Mouse (Mus musculus) layer of hippocampus, adult 11-12 months (tissue): Measurements from ENCODE around the gene Gm20390.
"Not testable (repeated sequence)": the region's sequence is repeated elsewhere in the genome, so short reads cannot be mapped to it uniquely, and the experiment has no call there.

Experiments used
- DNase-seq: peaks from one replicate; pipeline ENCODE4 v3.0.0; 2022; ENCODE audit warnings: low spot score

Gm20390 gene

DNA sequence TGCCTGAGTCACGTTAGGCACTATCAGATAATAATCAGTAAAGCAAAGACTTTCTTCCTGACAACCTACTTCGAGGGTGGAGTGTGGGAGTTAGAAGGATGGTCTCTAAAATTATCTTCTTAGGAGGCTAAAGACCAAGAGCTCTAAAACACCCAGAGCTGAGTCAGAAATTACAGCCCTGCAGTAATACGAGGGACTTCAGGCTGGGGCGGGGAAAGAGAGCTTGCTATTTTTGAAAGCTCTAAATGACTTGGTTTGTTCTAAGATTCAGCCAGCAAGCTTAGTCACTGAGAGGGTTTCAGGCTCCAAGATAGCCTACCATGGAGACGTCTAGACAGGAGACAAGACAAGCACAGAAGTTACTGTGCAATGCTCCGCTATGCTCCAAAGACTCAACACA lies 2.7 kb downstream of the Gm20390 start:
- no peak for DNase-seq

DNA sequence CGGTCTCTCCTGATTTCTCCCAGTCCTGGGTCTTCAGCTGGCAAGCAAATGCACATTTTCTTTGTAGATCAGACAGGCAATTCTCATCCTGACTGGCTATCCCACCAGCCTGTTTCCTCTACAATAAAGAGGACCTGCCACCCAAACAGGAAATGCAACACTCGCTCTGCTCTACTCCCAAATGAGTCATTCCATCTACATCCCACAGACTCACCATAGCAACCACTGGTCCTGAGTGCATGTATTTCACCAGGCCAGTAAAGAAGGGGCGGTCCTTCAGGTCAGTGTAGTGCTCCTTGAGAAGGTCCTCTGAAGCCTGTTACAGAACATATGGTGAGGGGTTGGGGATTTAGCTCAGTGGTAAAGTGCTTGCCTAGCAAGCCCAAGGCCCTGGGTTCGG lies 5.1 kb downstream of the Gm20390 start:
- DNase-seq, result no peak

DNA sequence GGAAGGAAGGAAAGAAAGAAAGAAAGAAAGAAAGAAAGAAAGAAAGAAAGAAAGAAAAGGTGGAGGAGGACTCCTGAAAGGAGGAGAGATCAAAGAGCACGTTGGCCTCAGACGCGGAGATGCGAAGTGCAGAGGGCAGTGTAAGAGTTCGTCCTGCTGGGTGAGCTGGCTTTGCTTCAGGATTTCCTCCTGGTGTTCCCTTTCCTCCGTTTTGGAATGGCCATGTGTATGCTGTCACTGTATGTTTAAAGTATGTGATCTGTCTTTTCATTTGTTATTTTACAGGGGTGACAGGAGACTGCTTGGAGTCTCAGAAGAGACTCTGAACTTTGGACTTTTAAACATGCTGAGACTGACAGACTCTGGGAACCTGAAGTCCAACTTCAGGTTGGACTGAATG lies 6.6 kb downstream of the Gm20390 start:
- DNase-seq, result no peak

DNA sequence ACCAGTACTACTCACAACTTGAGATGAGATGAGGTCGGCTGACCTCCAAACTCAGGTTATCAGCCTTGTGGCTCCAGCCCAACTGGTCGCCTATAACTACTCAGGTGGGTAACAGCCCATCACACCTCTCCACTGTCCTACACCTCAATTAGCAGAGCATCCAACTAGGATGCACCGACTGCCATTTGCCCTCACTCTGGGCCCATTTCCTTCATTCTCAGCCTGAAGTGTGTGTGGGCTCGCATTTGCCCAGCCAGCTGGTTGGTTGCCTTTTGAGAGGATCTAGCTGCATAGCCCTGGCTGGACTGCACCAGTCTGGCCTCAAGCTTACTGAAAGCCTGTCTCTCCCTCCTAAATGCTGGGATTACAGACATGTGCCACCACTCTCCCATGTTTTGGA lies 10.3 kb downstream of the Gm20390 start:
- DNase-seq, result no peak

DNA sequence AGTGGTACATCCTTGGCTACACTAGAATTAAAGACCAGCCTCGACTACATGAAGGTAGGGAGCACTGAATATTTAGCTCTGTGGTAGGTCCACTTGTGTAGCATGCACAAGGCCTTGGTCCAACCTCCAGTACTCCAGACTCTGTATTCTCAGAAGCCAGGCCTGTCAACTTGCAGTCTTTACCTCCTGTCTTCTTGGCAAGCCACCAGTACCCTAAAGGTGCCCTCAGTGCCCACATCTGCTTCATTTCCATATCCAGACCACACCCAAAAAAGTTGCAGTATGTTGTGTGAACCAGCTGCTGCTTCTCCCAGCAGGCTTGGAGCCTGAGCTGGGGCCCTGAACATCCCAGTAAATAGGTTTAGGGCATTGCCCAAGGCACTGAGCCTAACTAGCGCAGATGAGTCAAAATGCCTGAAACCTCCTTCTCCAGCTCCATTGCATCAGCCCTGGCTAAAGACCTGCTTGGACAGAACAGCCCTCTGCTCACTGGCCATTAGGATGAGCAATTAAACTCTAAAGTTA lies 11.0 kb downstream of the Gm20390 start:
- DNase-seq, result no peak

DNA sequence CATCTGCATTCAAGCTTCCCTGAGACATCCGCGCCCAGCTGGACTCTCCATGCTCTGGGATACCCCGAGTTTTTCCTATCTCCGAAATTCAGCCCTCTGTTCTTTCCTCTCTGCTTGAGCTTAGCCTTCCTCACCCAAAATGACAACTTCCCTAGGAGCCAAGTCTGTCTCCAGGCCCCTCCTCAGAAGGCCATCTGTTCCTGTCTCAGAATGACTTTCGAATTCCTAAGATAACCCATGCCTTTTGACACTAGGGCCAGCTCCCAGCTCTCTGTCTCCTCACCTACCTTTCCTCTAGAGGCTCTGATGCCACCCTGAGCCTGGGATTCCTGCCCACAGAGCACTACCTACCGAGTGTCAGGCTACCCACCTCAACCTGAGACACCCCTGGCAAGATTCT lies 11.9 kb downstream of the Gm20390 start, which contains the start of gene Nme2:
Gene Nme2, minus strand, starts transcription at position 101 of the 400 bp plus-strand sequence.
- no peak for DNase-seq

DNA sequence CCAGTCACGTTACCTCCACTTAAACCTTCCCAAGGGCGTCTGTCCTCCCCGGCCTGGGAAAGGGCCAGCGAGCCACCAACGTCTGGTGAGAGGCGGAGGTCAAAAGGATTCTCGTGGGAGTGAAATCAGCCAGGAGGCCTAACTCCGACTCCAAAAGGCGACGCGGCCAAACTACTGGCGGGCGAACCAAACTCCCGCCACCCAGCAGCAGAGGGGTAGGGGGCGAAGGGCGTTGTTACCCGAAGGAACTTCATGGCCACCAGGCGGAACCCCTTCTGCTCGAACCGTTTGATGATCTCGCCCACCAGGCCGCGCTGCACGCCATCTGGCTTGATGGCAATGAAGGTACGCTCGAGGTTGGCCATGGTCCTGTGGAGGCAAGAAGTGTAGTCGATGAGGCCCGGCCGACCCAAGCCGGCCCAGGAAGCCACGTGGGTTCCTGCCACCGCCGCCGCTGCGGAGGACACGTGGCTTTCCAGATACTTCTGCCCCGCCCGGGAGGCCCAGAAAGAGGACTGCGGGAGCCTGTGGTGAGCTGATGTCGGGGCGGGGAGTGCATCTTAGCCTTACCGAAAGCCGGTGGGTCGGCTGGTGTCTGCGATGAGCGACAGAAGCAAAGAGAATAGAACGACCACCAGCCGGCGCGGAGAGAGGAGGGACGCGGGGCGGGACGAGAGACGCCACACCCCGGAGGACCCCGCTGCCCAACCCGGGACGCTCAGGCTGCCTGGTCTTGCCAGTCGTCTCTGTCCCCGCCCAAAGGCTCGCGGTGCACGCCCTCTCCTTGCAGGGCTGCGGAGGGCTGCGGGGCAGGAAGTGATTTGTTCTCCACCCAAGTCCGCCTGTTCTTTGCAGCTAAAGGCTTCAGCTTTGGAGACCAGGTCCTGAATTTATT lies 12.6 kb downstream of the Gm20390 start:
- DNase-seq, result peak; percentile 89

DNA sequence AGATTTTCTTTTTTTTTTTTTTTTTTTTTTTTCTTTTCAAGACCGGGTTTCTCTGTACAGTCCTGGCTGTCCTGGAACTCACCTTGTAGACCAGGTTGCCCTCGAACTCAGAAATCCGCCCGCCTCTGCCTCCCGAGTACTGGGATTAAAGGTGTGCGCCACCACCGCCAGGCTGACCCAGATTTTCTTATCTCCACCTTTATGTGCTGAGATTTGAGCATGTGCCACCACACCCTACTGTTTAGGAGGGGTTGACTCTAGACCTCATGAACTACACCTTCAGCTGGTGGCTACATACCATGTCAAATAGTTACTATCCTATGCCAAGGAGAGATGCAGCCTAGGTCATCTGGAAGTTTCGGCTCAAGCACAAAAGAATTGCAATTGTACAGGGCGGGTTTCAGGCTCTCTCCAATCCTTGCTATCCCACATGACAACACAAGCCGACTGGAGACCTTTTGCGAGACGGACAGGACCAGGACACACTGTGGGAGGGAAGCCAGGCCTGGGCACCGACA lies 13.3 kb downstream of the Gm20390 start:
- DNase-seq, result no peak

DNA sequence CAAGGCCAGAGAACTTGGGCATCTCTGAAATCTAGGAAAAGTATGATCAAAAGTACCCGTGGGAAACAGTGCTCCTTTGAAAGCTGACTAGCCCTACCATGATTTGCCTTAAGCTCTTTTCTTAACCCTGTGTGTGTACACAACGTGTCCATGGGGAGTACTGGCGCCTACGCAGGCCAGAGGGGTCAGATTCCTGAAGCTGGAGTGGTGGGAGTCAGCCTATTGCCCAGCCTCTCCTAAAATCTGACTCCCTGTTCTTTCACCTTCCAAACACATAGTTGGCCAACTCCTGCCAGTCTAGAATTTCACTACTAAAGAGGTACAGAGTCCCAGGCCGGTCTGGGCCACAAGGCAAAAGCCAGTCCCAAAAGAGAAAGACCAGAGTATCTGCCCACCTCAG lies 15.7 kb downstream of the Gm20390 start:
- no peak for DNase-seq

DNA sequence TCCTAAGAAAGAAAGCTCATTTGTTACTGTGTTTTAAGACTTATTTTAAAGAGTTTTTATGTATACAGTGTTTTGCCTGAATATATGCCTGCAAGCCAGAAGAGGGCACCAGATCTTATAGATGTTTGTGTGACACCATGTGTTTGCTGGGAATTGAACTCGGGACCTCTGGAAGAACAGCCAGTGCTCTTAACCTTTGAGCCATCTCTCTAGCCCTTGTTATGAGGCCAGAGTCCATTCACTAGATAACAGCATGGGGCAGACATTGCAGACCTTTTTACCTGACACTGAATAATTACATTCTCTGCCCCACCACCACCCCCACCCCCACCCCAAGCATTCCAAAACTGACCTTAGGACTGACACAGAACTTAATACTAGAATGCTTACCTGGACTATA lies 18.0 kb downstream of the Gm20390 start:
- DNase-seq, result no peak

DNA sequence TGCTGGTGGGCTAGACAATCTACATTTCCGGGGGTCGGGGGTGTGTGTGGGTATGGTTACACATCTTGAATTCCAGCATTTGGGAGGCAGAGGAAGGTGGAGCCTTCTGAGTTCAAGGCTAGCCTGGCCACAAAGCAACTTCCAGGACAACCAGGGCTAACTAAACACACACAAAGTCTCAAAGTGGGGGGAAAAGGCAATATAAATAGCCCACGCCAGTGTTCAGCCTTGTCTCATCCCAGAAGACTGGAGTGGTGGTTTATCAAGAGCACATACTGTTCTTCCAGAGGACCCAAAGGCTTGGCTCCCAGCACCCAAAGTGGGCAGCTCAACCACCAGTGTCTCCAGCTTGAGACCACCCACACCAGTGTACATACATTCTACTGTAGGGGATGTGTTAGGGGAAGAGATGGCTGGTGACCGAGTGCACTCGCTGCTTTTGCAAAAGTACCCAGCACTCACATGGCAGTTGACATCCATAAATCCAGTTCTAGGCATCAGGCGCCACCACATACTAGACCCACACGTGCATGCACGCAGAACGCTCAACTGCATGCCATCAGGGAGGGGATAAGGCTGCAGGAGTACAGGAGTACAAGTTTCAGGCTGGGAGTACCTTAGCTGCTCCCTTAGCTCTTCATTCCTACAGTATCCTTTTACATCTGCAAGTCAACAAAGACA lies 19.1 kb downstream of the Gm20390 start:
- no peak for DNase-seq

DNA sequence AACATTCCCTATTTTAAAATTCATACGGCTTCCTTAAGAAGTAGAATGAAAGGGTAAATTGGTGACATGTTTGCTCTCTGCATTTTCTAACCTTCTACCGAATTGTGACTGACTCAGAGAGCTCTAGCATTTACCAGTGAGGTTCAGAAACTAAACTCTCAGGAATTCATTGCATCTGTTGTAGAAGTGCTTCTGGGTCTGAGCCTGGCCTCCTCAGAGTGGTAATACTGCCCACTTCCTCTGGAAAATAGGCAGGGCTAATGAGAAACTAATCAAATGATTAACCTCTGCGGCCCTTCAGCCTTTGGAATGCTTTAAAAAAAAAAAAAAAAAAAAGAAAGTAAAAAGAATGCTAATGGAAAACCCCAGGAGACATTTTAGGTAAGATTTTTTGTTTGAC lies 23.1 kb downstream of the Gm20390 start:
- DNase-seq, result no peak

DNA sequence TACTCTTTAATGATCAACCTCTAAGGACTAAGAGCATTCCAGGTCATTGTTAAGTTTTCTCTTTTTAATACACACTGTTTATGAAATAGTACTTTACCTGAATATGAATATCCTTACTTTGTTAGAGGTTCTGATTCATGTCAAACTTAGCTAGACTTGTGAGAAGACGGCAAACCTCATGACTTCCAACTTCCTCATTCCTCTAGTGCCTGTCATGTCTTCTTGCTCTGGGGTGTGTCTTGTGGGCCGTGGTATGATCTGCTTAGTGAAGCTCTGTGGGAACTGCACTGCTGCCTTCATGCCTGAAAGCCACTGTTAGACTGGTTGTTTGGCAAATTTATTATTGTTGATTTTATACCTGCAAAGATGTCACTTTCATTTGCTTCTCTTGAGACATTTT lies 27.2 kb downstream of the Gm20390 start:
- no peak for DNase-seq

DNA sequence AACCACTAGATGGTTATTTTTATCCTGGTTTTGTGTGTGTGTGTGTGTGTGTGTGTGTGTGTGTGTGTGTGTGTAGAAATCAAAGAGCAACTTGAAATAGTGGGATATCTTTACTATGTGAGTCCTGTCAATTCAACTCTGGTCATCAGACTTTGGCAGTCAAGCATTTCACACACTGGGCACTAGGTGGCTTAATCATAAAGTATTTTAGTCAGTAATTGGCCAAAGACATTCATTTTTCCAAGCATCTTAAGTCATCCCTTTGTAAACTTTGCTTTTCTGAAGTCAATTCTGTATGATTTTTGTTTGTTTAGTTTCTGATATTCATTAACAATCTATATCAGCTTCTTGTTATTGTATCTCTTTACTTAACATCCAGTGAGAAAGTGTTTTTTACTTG lies 39.0 kb downstream of the Gm20390 start:
- DNase-seq, result no peak

DNA sequence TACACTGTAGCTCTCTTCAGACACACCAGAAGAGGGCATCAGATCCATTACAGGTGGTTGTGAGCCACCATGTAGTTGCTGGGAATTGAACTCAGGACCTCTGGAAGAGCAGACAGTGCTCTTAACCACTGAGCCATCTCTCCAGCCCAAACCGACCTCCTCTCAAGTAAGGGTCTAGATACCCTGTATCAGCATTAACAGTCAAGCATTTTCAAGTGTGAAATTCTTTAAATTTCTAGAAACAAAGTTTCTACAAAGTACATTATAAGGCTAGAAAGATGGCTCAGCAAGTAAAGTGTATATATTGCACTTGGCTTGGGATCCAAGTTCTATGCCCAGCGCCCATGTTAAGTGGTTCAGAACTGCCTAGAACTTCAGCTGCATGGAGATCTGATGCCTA lies 53.1 kb downstream of the Gm20390 start:
- DNase-seq, result not testable (repeated sequence)

DNA sequence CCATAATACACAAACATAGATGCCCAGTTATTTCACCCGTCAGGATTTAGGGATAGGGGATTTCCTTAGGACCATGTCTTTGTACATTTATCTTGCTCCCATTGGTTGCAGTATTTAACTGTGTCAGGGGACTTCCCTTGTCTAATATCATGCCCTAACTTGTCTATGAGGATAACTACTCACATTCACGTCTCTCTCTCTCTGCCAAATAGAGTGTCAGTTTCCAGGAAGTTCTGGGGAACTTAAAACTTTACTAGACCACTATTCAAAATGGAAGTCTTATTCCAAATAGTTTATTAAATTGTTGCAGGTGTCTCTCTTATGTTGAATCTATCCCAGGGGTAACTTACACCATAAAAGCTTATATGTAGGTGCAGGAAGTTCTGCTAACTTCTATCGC lies 56.5 kb downstream of the Gm20390 start:
- DNase-seq, result no peak

DNA sequence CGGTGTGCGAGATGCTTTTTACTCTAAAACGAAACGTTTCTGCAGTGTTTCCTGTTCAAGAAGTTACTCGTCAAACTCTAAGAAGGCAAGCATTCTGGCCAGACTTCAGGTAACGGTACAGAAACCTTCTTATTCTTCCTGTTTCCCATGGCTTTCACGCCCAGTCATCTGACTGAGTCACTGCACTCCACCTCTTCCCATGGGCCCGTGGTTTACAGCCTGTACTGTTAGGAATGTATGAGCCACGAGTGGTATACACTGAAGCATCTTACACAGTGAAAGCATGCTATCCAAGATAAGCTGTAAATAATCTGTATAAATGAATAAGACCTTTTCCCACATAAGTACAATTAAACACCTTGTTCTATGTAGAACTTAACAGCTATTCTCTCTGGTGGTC lies 59.3 kb downstream of the Gm20390 start:
- DNase-seq, result no peak

DNA sequence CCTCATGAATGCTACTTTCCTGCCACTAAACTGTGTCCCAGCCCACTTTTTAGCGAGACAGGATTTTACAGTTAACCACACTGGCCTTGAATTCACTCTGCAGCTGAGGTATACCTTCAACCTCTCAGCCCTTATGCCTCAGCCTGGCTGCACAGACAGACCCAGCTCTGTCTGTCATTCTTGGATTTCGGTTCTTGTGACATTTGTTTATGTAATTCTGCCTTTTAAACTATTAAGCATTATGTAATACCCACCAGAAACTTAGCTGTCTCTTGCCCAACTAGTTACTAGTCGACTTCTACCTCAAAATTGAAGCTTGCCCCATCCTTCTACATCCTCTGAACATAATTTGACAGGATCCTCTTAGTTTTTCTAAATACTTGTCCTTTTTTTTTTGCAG lies 60.3 kb downstream of the Gm20390 start:
- no peak for DNase-seq

DNA sequence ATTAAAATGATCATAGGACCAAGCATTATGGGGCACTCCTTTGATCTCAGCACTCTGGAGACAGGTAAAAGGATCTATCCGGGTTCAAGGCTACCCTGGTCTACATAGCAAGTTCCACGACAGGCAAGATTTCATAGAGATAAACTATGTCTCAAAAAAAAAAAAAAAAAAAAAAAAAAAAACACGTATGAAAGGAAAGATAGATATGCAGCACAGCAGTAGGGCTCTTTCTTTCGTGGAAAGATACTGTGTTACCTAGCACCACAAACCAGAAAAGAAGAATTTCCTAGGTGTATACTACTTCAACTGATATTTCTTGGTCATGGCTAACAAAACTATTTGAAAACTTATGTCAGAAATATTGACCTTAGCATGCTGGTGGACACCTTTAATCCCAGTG lies 61.3 kb downstream of the Gm20390 start:
- no peak for DNase-seq
